Mouse (Mus musculus) heart, adult 2 months (tissue): Measurements from ENCODE around the gene Prss35.

ENCODE experiments used
- CTCF ChIP-seq: fragments of 200-600 bp; IDR thresholded peaks from 2 replicates; pipeline ENCODE4 v1.8.1; 2022; ENCODE audit warnings: antibody characterized with exemption, mild to moderate bottlenecking, moderate library complexity
- EP300 ChIP-seq: fragments of 200-500 bp; IDR thresholded peaks from 2 replicates; pipeline ENCODE4 v1.6.1; 2011; ENCODE audit warnings: low read depth, low read length, control low read depth; ENCODE audit not compliant: insufficient read depth
- POLR2A ChIP-seq: fragments of 200-500 bp; IDR thresholded peaks from 2 replicates; pipeline ENCODE4 v1.6.1; 2011; ENCODE audit warnings: mild to moderate bottlenecking, low read depth, low read length, control low read depth; ENCODE audit not compliant: insufficient read depth

DNA sequence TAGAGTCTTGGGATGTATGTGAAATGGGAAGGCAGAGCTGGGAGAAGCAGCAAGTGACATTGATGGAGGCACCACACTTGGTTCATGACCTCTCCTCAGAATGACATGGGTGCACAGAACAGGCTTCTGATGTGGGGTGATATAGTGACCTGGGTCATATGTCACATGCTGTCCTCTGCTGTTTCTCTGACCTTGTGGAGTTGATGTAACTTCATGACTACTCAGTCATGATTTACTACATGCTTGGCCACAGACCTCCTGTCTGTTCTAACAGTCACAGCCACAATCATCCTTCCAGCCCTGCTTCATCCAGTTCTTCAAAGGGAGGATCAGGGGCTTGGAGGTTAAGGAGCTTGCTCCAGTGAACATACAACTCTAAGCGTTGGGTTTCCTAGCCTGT, 5.4 kb upstream of the Prss35 start:
- TF ChIP-seq CTCF = no peak
- TF ChIP-seq POLR2A = no peak
- no peak for TF ChIP-seq EP300
